Mouse (Mus musculus) limb, embryonic 14.5 days (tissue): ENCODE measurements at regions not wholly inside any gene's neighbourhood (a gene's known extent, or its start where the extent isn't known, plus 50 kb on each side); places are given as distances from the start of the nearest gene placed in this dataset.
"Not testable (repeated sequence)": the region's sequence is repeated elsewhere in the genome, so short reads cannot be mapped to it uniquely, and the experiment has no call there.

ENCODE experiments used
- ATAC-seq: fragments of 200-750 bp; cut with Nextera tagmentation; 2 replicates; pipeline ENCODE4 v1.8.0; 2017; ENCODE audit warnings: low read depth, moderate number of reproducible peaks, moderate TSS enrichment; ENCODE audit not compliant: low FRiP score
- DNase-seq: peaks from one replicate; pipeline ENCODE4 v3.0.0-alpha.2; 2015; ENCODE audit warnings: low spot score
- H3K27ac ChIP-seq: fragments of 300-500 bp; sonication (generic); replicated peaks from 2 replicates; pipeline ENCODE4 v1.5.1; 2014; ENCODE audit warnings: low read depth, mild to moderate bottlenecking, low read length, moderate library complexity, mixed read lengths
- H3K27me3 ChIP-seq: fragments of 300-500 bp; sonication (generic); 2 replicates; pipeline ENCODE4 v1.6.1; 2014; ENCODE audit warnings: low read length, mixed read lengths; ENCODE audit not compliant: control insufficient read depth, insufficient read depth
- H3K36me3 ChIP-seq: fragments of 300-500 bp; sonication (generic); 2 replicates; pipeline ENCODE4 v1.6.1; 2014; ENCODE audit warnings: mild to moderate bottlenecking, low read length, moderate library complexity, mixed read lengths; ENCODE audit not compliant: control insufficient read depth, insufficient read depth
- H3K4me1 ChIP-seq: fragments of 300-500 bp; sonication (generic); 2 replicates; pipeline ENCODE4 v1.6.1; 2014; ENCODE audit warnings: antibody characterized with exemption, low read length, mixed read lengths; ENCODE audit not compliant: control insufficient read depth, insufficient read depth
- H3K4me2 ChIP-seq: fragments of 300-500 bp; sonication (generic); replicated peaks from 2 replicates; pipeline ENCODE4 v1.6.1; 2014; ENCODE audit warnings: low read depth, mild to moderate bottlenecking, low read length, moderate library complexity; ENCODE audit not compliant: severe bottlenecking
- H3K4me3 ChIP-seq: fragments of 300-500 bp; sonication (generic); replicated peaks from 2 replicates; pipeline ENCODE4 v1.5.1; 2014; ENCODE audit warnings: low read length
- H3K9ac ChIP-seq: fragments of 300-500 bp; sonication (generic); 2 replicates; pipeline ENCODE4 v1.6.1; 2014; ENCODE audit warnings: mild to moderate bottlenecking, low read depth, low read length, moderate library complexity; ENCODE audit not compliant: severe bottlenecking
- H3K9me3 ChIP-seq: fragments of 300-500 bp; sonication (generic); 2 replicates; pipeline ENCODE4 v1.6.1; 2016; ENCODE audit warnings: low read length; ENCODE audit not compliant: control insufficient read depth
- WGBS: fragments of 180-500 bp; shearing (Covaris S2); extraction: QIAGEN DNeasy Blood & Tissue Kit; methylation state at CpG from one replicate; pipeline ENCODE4 v1.1.7; 2014; 5-methylcytosine and 5-hydroxymethylcytosine counted together

- H3K9me3 ChIP-seq, DNase-seq, H3K36me3 ChIP-seq, H3K27ac ChIP-seq, H3K27me3 ChIP-seq, H3K4me1 ChIP-seq: not testable (repeated sequence)
- peak overlapping the region; percentile 61 for H3K9ac ChIP-seq
- peak overlapping the region; percentile 34 for H3K4me3 ChIP-seq
- WGBS: 7% methylated on average over 24 of the region's 51 CpGs
- H3K4me2 ChIP-seq: peak overlapping the region; percentile 41
- ATAC-seq: peak; percentile 82
These were observed 106.5 kb downstream of the Zfp600 start for GRCm38 (mm10) chr4:146263038-146263685.

- WGBS: 39% methylated on average over 2 of the region's 5 CpGs
These were observed 107.2 kb downstream of the Zfp600 start for GRCm38 (mm10) chr4:146263790-146264189.

GRCm38 (mm10) chr4:146270119-146270747 lies 113.6 kb downstream of the Zfp600 start:
- H3K4me1 ChIP-seq, DNase-seq, H3K9ac ChIP-seq, H3K9me3 ChIP-seq, H3K4me2 ChIP-seq, ATAC-seq, H3K4me3 ChIP-seq, H3K27me3 ChIP-seq, H3K27ac ChIP-seq, H3K36me3 ChIP-seq: not testable (repeated sequence)
- no CpG with 5 or more reads among the region's 14 CpGs for WGBS

More at GRCm38 (mm10) chr4:146263790-146264189, 107.2 kb downstream of the Zfp600 start:
- not testable (repeated sequence) for H3K36me3 ChIP-seq, H3K9ac ChIP-seq, DNase-seq, H3K4me3 ChIP-seq, H3K4me2 ChIP-seq, H3K27me3 ChIP-seq, H3K4me1 ChIP-seq, H3K9me3 ChIP-seq, H3K27ac ChIP-seq, ATAC-seq
